Mouse (Mus musculus): ENCODE data around the gene Omt2b.
"Not testable (repeated sequence)": the region's sequence is repeated elsewhere in the genome, so short reads cannot be mapped to it uniquely, and the experiment has no call there.

Gene Omt2b

GRCm38 (mm10) chr9:78351504-78352220 is 24.3 kb downstream of the Omt2b start:
- no peak for DNase-seq (ENCODE audit: low read depth)

DNA sequence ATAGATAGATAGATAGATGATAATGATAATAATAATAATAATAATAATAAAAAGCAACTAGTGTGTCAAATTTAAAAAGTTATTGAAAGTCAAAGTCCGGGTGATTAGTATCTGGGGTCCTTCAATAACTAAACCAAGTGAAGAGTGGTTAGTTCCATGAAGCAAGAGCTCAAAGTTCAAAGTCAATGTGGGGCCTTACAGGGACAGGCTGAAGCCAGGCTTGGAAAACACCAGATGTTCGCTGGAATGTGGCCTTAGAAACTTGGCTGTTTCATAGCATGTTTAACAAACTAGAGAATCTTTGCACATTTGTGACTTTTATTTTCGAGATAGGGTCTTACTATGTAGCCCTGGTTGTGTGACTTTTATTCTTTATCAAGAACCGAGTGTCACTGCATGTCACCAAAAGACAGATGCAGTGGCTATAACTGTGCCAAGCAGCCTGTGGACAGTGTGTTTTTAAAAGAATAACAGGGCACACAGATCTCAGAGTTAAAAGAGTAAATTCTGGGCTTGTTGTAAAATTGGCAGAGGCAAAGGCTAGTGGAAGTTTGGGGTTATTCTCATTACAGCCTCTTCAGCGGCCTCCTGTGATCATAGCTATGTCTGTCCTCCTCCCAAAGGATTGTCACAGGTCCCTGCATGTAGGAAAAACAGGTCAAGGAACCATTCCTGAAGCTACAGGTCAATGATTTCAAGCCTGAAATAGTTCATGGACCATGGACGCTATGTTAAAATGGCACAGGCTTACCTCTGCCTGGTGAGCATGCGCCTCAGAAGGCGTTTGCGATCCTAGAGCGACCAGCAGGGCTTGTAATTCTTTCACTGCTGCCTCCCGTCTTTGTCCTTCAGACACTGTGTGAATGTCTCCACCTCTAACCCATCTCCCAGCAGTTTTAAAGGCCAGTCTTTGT is 27.5 kb downstream of the Omt2b start:
- DNase-seq (ENCODE audit: low read depth), result no peak

- no peak for DNase-seq (ENCODE audit: low read depth)
These were observed 28.2 kb downstream of the Omt2b start, which contains the start of gene Gsta2 for GRCm38 (mm10) chr9:78355611-78356010. Gene Gsta2, minus strand, starts transcription at chr9:78355788.

GRCm38 (mm10) chr9:78358053-78358452 is 30.7 kb downstream of the Omt2b start:
- DNase-seq (ENCODE audit: low read depth), result no peak

- no peak for DNase-seq (ENCODE audit: low read depth)
These were observed 32.5 kb downstream of the Omt2b start for GRCm38 (mm10) chr9:78359750-78360483.

- DNase-seq (ENCODE audit: low read depth), result no peak
These were observed 33.1 kb downstream of the Omt2b start for GRCm38 (mm10) chr9:78360484-78360872.

DNA sequence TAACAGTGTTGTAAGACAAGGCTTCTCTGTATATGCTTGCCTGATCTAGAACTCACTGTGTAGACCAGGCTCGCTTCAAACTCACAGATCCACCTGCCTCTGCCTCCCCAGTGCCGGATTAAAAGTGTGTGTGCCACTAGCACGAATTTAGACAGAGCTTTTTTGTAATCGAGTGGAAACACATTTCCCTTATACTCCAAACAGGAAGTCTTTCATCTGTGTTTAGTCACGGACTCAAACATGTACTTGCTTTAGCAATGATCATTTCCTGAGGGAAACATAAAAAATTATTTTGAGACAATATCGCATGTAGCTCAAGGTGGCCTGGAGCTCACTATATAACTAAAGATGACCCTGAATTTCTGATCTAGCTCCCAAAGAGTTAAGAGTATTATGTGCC is 36.0 kb downstream of the Omt2b start:
- no peak for DNase-seq (ENCODE audit: low read depth)

DNA sequence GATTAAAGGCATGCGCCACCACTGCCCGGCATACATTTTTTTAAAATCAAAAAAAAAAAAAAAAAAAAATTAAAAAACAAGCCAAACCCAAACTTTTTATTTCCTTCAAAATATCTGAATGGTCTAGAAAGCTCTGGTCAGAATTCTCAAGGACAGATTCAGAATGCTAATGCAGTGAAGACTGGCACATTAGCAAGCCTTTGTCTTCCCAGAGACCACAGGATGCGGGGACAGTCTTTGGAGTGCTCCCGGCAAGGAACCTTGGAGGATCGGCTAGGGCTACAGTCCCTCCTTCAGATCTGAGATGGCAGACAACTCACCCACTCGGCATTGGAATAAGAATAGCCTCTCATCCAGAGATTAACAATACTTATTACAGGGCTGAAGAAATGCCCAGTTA is 37.3 kb downstream of the Omt2b start:
- no peak for DNase-seq (ENCODE audit: low read depth)

DNA sequence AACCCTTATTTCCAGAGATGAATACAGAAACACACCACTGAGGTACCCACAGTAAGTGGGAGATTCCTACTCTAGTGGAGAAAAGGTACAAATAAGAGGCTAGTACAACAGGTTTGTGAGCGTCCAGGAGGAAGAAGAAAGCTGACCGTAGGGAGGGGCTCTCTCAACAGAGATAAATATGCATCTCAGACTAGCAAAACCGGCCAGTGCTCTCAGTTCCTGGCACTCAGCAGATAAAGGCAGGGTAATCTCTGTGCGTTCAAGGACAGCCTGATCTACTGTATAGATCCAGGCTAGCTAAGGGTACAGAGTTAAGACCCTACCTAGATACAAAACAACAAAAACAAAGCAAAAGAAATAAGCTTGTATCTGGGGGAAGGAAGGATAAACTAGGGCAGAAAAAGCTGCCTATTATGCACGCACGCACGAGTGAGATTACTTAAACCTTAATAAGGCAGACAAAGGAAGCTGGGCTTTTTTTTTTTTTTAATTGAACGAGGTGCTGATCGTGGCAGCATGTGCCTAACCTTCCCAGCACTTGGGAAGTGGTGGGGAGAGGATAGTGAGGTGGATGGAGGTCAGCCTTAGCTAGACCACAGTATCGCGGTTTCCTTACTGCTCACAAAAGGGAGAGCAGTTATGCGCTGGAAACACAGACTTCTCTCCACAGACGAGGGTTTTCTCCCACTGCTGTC is 38.6 kb downstream of the Omt2b start:
- no peak for DNase-seq (ENCODE audit: low read depth)

- not testable (repeated sequence) for DNase-seq (ENCODE audit: low read depth)
These were observed 40.6 kb downstream of the Omt2b start, which contains the start of gene Dppa5a for GRCm38 (mm10) chr9:78367959-78368358. Gene Dppa5a, minus strand, starts transcription at chr9:78368177.

DNA sequence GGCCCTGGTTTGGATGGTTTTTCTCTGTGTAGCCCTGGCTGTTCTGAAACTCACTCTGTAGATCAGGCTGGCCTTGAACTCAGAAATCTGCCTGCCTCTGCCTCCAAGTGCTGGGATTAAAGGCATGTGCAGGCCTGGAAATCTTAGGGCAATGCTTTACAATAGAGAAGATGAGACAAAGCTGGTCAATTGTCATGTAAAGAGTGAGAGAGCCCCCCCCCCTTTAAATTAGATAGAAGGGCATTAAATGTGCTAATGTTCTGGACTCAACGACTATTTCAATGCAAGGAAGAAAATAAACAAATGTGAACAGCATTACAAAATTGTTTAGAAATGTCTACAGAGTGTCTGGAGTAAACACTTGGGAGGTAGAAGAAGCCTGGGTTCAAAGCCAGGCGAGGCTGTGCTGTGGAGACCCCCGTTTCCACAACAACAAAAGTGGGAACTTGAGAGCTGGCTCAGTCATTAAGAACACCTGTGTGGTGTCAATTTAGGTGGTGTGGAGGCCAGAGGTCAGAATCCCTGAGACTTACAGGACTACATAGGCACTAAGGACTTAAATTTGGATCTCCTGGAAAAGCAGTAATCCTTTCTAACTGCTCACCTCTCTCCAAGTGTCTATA is 41.4 kb downstream of the Omt2b start:
- DNase-seq (ENCODE audit: low read depth), result no peak

GRCm38 (mm10) chr9:78369349-78369748 is 42.0 kb downstream of the Omt2b start:
- DNase-seq (ENCODE audit: low read depth), result no peak

GRCm38 (mm10) chr9:78369786-78370185 is 42.4 kb downstream of the Omt2b start:
- DNase-seq (ENCODE audit: low read depth), result no peak

GRCm38 (mm10) chr9:78371441-78371840 is 44.1 kb downstream of the Omt2b start:
- DNase-seq (ENCODE audit: low read depth), result no peak

DNA sequence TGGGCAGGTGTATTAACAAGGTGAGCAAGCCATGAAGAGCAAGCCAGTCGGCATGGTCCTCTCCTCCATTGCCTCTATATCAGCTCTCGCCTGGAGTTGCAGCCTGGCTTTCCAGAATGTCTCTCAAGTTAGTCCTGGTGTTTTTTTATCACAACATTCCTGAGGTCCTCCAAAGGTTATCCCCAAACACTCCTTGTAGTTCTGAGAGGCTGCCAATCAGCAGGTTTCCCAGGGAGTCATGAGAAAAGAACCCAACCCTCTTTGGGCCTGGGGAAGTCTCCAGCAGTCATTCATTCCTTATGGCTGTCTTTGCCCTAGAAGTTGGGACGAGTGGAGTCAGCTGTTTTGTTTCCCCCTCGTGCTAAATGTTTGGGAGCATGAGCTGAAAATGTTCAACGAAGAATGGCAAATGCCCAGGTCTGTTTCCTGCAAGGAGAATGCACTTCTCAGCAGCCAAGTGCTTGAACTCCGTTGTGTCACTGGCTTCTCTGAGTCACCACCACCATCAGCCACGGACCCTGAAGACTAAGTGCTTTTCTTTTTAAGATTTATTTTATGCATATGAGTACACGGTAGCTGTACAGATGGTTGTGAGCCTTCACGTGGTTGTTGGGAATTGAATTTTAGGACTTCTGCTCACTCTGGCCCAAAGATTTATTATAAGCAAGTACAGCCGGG is 45.6 kb downstream of the Omt2b start:
- no peak for DNase-seq (ENCODE audit: low read depth)

GRCm38 (mm10) chr9:78374397-78374796 is 47.0 kb downstream of the Omt2b start:
- no peak for DNase-seq (ENCODE audit: low read depth)

DNA sequence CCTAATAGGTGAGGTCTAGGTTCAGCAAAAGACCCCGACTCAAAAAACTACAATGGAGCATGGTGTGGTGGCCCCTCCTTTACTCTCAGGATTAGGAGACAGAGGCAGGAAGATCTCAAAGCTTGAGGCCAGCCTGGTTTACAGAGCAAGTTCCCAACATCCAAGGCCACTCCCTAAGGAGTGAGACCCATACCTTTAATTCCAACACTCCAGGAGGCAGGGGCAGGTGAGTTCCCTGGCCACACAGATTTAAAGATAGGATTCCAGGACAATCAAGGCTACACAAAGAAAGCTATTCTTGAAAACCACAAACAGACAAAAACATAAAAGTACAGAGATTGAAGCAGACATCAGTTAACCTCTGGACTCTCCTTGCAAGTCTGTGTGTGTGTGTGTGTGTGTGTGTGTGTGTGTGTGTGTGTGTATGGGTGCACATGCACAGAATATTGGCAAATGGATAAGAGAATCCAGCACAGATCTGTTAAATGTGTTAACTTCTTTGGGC is 47.5 kb downstream of the Omt2b start:
- DNase-seq (ENCODE audit: low read depth), result no peak

GRCm38 (mm10) chr9:78375486-78375885 is 48.1 kb downstream of the Omt2b start:
- DNase-seq (ENCODE audit: low read depth), result no peak

DNA sequence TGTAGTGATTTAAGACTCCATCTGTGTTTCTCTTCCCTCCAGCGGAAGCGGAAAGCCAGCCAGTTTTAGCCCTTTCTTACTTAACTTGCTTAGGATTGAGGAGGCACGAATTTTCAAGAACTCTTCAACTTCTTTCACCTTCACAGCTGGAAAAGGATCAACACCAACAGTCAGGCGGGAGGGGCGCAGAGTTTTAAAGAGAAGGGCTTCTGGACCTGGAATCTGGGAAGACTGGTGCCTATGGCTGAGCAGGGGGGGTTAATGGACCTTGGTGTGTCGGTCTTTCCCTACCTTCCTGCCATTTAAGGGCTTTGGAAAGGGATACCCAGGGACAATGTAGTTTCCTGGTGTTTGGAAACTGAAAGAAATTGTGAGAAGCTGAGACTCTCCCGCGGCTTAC is 50.2 kb downstream of the Omt2b start:
- no peak for DNase-seq (ENCODE audit: low read depth)

DNA sequence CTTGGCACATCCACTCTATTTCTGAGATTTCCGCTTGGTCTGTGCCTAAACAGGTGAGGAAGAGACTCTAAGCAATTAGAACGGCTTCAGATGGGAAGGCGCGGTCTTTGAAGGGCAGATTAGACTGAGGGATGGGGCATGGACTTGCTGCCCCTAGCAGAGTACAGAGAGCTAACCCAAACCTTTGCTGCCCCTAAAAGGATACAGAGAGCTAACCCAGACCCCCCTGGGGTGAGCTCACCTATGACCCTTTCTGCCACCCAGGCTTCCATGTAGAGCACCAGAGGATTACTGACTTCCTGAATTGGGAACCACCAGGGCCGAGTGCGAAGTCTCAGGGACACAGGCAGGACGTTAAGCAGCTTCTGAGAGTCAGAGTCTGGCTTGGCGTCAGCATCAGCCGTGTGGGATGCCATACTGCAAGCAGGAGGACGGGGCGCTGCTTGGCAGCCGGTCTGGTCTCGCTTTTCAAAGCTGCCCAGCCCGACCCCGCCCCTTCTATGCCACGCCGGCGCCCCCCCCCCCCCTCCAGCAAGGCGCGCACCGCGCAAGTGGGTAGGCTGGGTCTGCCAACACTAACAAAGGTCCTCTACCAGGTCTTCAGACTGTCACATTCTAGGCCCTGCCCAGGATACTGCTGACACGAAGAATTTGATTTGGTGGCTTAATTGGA is 50.9 kb downstream of the Omt2b start, which contains the start of gene Ooep:
TSS of gene Ooep (minus strand) at position 613 of the 673 bp plus-strand sequence.
- no peak for DNase-seq (ENCODE audit: low read depth)
